In genomic region chr10:83644167-83644566, GRCm38 (mm10) we compare ENCODE assay signal across 12 mouse cellular contexts. TPM values are rescaled to one million over a fixed set of nuclear protein-coding genes. Genes with fewer than 3 reads are reported as not detected.
DNase-seq lines count a peak whose midpoint lies in the region; ATAC-seq and TF ChIP-seq lines count a peak whose summit lies in the region.
"Had no signal": no experiment of that assay in that cellular context is flagged by ENCODE, and none has a peak within 500 bp of the region (broad histone marks: within the 10 kb centered on the region; RNA-seq: fewer than 3 reads in every experiment).

No protein-coding gene starts in this region.

- peaks cover 9% of the 10 kb centered on the region; the same call in 1 of the 2 replicates for H3K36me3 ChIP-seq in forebrain, embryonic 10.5 days (replicated peaks)
- no peaks in the 10 kb centered on the region for H3K36me3 ChIP-seq in forebrain, embryonic 11.5 days (ENCODE audit: control insufficient read depth, insufficient read depth, low read length)
- no peaks in the 10 kb centered on the region for H3K36me3 ChIP-seq in liver, embryonic 15.5 days (replicated peaks)

- H3K27me3 ChIP-seq in forebrain, embryonic 10.5 days (ENCODE audit: poor library complexity, severe bottlenecking): no peaks in the 10 kb centered on the region
- no peaks in the 10 kb centered on the region for H3K27me3 ChIP-seq in forebrain, embryonic 11.5 days (ENCODE audit: control insufficient read depth, insufficient read depth, low read length)
- H3K27me3 ChIP-seq in liver, embryonic 15.5 days: peaks cover 32% of the 10 kb centered on the region
- H3K27me3 ChIP-seq: limb, embryonic 15.5 days had no signal

- no peak overlapping the region for H3K9ac ChIP-seq in forebrain, embryonic 11.5 days (ENCODE audit: low read length)
- no peak overlapping the region for H3K9ac ChIP-seq in liver, embryonic 15.5 days
- H3K9ac ChIP-seq: limb, embryonic 15.5 days had no signal

- TF ChIP-seq CTCF in left cerebral cortex, adult 2 months (IDR thresholded peaks at IDR 0.05): no peak

- H3K27ac ChIP-seq in forebrain, embryonic 10.5 days: 0 out of 2 replicates have a peak overlapping the region, but pooled peaks have one; percentile 20
- H3K27ac ChIP-seq in forebrain, embryonic 11.5 days (ENCODE audit: low read depth, low read length): no peak overlapping the region
- peak overlapping the region; percentile 76 for H3K27ac ChIP-seq in left cerebral cortex, adult 2 months
- no peak overlapping the region for H3K27ac ChIP-seq in liver, embryonic 15.5 days (replicated peaks)
- H3K27ac ChIP-seq: limb, embryonic 15.5 days had no signal

- WGBS in forebrain, embryonic 10.5 days: 89% methylated on average over 8 of the region's 8 CpGs
- 80% methylated on average over 8 of the region's 8 CpGs for WGBS in forebrain, embryonic 11.5 days
- WGBS in liver, embryonic 15.5 days (ENCODE audit: insufficient replicate concordance): 39% methylated on average over 8 of the region's 8 CpGs

- DNase-seq in forebrain, embryonic 10.5 days (ENCODE audit: extremely low spot score, low spot score): no peak
- DNase-seq in forebrain, embryonic 11.5 days (ENCODE audit: low spot score): no peak
- DNase-seq in left cerebral cortex, adult 2 months (ENCODE audit: extremely low spot score in 1 of 2, low spot score in 2 of 2): no peak
- no peak for DNase-seq in left cerebral cortex, postnatal 4 days
- peak; percentile 9 for DNase-seq in A20 (ENCODE audit: low read depth, low spot score)
- no peak for DNase-seq in spleen, adult 12 weeks (ENCODE audit: low spot score)
- DNase-seq: kidney, postnatal 14 days; layer of hippocampus, postnatal 36 days; right cerebral cortex, postnatal 4 days had no signal

- no peak for ATAC-seq in forebrain, embryonic 11.5 days (replicated peaks; ENCODE audit: low FRiP score)
- ATAC-seq in liver, embryonic 15.5 days (ENCODE audit: insufficient read depth): no peak
- no peak for ATAC-seq in erythroid progenitor cell, adult 5-6 weeks (replicated peaks; ENCODE audit: low FRiP score, poor library complexity, severe bottlenecking)

- no peak overlapping the region for H3K4me2 ChIP-seq in forebrain, embryonic 11.5 days (ENCODE audit: low read depth, low read length, severe bottlenecking)
- peak overlapping the region; percentile 43; the same call in 1 of the 2 replicates for H3K4me2 ChIP-seq in liver, embryonic 15.5 days
- H3K4me2 ChIP-seq: limb, embryonic 15.5 days had no signal

- peaks cover 48% of the 10 kb centered on the region for H3K4me1 ChIP-seq in forebrain, embryonic 10.5 days
- no peaks in the 10 kb centered on the region; the same call in 1 of the 2 replicates for H3K4me1 ChIP-seq in forebrain, embryonic 11.5 days (replicated peaks; ENCODE audit: control insufficient read depth, insufficient read depth, low read length)
- H3K4me1 ChIP-seq in liver, embryonic 15.5 days (replicated peaks): peaks cover 35% of the 10 kb centered on the region

- H3K9me3 ChIP-seq in forebrain, embryonic 10.5 days: no peaks in the 10 kb centered on the region
- no peaks in the 10 kb centered on the region for H3K9me3 ChIP-seq in forebrain, embryonic 11.5 days (ENCODE audit: control insufficient read depth, low read length)
- no peaks in the 10 kb centered on the region for H3K9me3 ChIP-seq in liver, embryonic 15.5 days (replicated peaks)
- H3K9me3 ChIP-seq: limb, embryonic 15.5 days had no signal

- no peak overlapping the region for H3K4me3 ChIP-seq in forebrain, embryonic 10.5 days
- H3K4me3 ChIP-seq in forebrain, embryonic 11.5 days (ENCODE audit: low read depth, low read length): no peak overlapping the region
- no peak overlapping the region for H3K4me3 ChIP-seq in left cerebral cortex, adult 2 months
- H3K4me3 ChIP-seq in liver, embryonic 15.5 days (replicated peaks): no peak overlapping the region
- H3K4me3 ChIP-seq: limb, embryonic 15.5 days had no signal

- intact Hi-C loops in left cerebral cortex, adult 2 months (cut with DNase I): no loop called here
- intact Hi-C loops in left cerebral cortex, postnatal 4 days (cut with DNase I): no loop called here

RNA-seq across cellular contexts. Expression of gene Appl2, which starts 4.4 kb away (rescaled TPM):
- 32.1 TPM in 2 replicates for polyA plus RNA-seq in forebrain, embryonic 10.5 days (2016; fragmentation: Nextera tagmentation; extraction: Ambion mirVana)
- polyA plus RNA-seq in forebrain, embryonic 11.5 days (2014; fragmentation: Nextera tagmentation; extraction: Ambion mirVana): 41.1 and 42.0 TPM in 2 replicates
- 10 to 100 TPM; 67.8 to 69.2 TPM for total RNA-seq in left cerebral cortex, adult 2 months (2021)
- 10 to 100 TPM; 35.9 to 38.8 TPM for total RNA-seq in left cerebral cortex, postnatal 4 days (2021)
- polyA plus RNA-seq in liver, embryonic 15.5 days (2015; fragmentation: Nextera tagmentation; extraction: Ambion mirVana): 9.8 and 13.2 TPM in 2 replicates
- total RNA-seq in erythroid progenitor cell, adult 5-6 weeks (2015; ENCODE audit: low replicate concordance): 5.8 and 16.3 TPM in 2 replicates
- total RNA-seq in erythroid progenitor cell, adult 5-6 weeks (2017; ENCODE audit: low replicate concordance): 7.3 and 11.4 TPM in 2 replicates

Comparison
In these comparisons a context has a peak if more than half of its experiments do, and no peak if none do; other contexts are left out.
1. H3K27ac ChIP-seq: peak in forebrain, embryonic 10.5 days (single experiment) and left cerebral cortex, adult 2 months (single experiment); none in forebrain, embryonic 11.5 days (single experiment) and liver, embryonic 15.5 days (single experiment).